Mouse (Mus musculus) large intestine, adult 2 months (tissue): ENCODE results near the gene Pitpnm1. TPM values are rescaled to one million over a fixed set of nuclear protein-coding genes. Genes with fewer than 3 reads are reported as not detected.
"Not testable (repeated sequence)": the region's sequence is repeated elsewhere in the genome, so short reads cannot be mapped to it uniquely, and the experiment has no call there.

ENCODE experiments used
- DNase-seq: peaks from one replicate; pipeline ENCODE4 v3.0.0-alpha.2; 2012; ENCODE audit warnings: low read depth, low spot score
- WGBS: fragments of 180-500 bp; shearing (Covaris S2); methylation state at CpG from one replicate; pipeline ENCODE4 v1.1.7; 2018; 5-methylcytosine and 5-hydroxymethylcytosine counted together
- polyA plus RNA-seq: library from polyadenylated mRNA; depleted of rRNA; stranded (reverse); fragments of >200 nt; gene quantifications from 2 replicates; pipeline ENCODE4 v1.2.3, GENCODE M21; 2012

Gene Pitpnm1
- polyA plus RNA-seq, 1 experiment, result 114 TPM

DNA sequence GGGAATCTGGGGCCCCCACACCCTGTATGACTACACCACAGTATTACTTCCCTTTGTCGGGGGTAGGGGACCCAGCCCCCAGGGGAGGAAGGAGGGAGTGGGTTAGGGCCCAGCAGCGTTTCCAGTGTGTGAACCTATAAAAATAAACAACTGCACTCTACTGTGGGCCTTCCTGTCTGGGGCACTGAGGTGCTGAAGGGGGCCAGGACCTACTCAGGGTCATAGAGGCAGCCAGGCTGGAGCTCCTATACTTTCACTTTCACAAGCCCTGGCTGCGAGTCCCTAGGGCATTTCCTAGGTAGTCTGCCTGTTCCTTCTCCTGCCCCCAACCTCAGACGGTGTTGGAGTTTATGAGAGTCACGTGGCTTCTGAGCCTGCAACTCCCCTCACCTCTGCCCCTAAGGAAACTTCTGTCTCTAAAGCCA lies 14.0 kb downstream of the Pitpnm1 start:
- WGBS, result 5% methylated on average over 5 of the region's 5 CpGs
- no peak for DNase-seq

DNA sequence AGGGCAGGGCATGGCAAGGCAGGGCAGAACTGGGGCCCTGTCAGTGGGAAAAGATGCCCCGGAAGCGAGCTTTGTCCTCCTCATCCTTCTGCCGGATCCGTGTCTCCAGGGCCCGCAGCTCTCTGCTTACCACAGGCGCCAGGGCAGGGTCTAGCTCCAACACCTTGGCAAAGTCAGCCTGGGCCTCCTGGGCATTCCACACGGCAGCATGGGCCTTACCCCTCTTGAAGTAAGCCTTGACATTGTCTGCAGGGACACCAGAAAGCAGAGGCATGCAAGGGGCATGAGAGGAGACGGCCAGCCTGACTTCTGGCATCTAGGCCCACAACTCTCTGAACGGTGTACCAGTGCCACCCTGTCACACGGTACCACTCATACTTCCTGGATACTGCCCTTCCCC lies 14.8 kb downstream of the Pitpnm1 start:
- DNase-seq, result no peak

DNA sequence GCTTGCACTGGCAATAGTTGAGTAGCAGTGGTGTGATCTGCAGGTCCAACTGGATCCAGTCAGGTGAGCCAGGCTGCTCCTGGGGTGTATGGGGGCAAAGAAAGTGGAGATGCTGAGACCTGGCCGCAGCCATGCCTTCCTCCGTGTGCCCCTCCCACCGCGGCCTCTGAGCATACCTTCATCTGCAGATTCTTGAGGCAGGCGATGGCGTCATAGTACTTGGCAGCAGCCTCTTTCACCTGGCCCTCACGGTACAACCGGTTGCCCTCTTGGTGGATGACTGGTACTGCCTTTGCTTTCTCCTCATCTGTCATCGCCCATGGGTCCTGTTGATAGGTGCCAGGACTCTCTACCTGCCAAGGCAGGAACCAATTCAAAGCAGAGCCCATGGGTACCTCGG lies 15.3 kb downstream of the Pitpnm1 start:
- DNase-seq, result no peak
- 94% methylated on average over 10 of the region's 10 CpGs for WGBS

More for the DNA sequence above, 14.8 kb downstream of the Pitpnm1 start:
- WGBS, result 55% methylated on average over 10 of the region's 10 CpGs

DNA sequence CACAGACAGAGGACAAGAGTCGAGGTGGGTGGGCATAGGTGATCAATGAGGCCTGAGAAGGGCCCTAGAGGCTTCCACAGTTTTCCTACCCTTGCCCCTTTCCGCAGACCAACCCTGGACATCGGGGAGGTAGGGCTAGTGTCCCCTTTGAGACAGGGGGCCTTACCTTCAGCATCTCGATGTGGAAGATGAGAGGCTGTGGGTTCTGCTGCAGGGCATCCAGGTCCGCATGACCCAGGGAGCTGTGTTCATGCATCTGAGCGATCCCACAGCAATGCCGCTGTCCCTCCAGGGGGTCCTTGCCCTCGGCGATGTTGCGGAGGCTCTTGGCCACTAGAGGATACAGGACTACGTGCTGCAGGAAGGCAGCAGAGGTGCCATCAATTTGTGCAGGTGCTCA lies 16.0 kb downstream of the Pitpnm1 start:
- DNase-seq, result no peak
- WGBS, result 86% methylated on average over 11 of the region's 11 CpGs

DNA sequence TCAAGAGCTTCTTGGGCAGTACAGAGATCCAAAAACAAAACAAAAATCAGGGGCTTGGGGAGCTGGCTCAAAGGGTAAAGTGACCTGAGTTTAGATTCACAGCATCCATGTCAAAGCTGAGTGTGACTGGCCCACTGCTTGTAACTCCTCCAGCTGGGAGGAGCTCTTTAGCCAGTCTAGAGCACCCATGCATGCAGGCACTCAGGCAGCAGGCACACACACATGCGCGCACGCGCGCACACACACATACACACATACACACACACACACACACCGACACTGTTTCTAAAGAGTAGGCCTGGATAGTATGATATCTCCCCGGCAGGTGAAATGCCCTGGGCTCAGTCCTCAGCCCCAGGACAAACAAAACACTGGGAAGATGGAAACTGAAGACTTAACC lies 17.2 kb downstream of the Pitpnm1 start:
- DNase-seq, result no peak
- 95% methylated on average over 7 of the region's 7 CpGs for WGBS

DNA sequence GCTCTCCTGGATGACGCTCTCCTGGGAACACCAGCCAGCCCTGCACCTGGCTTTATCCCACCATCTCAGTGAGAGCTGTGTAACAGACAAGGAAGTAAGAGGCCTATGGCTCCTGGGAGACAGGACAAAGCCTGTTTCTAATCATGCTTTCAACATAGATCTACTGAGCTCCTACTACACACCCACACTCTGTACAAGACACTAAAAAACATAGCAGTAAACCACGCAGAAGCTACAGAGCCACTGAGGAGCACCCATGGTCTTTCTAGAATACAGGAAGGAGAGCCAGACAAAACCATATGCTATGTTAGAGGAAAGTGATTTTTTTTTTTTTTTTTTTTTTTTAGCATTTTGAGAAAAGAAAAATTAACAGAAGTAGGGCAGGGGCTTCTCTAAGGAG lies 18.6 kb downstream of the Pitpnm1 start:
- WGBS, result 91% methylated on average over 2 of the region's 2 CpGs
- DNase-seq, result no peak

DNA sequence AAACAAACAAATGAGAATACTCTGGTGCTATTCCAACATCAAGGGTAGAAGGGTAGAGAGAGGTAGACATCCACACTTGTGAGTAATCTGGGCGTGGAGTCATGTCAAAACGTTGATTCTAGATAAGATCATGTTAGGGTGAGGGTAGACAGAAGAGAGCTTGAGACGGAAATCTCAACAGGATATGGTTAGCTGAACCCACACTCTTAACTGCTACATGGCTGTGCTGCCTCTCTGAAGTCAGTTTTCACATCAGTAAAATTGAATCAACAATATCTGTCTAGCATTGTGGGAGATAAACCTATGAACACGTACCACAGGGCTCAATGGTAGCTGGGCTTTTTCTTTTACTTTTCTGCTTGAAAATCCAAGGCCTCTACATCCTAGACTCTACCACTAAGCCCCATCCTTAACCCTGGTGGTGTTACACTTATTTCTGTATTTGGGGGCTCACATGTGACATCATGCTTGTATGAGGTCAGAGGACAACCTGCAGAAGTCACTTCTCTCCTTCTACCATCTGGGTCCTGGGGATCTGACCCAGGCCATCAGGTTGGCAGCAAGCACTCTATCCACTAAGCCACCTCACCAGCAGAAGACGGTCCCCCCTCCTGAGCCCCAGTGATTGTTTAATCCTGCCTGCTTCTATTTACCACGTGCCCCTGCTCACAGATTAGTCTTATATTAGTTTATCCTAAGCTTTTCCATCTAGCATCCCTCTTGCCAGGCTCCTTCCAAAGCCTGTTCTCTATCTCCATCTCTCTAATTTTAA lies 20.1 kb downstream of the Pitpnm1 start:
- DNase-seq, result no peak
- WGBS, result 76% methylated on average over 6 of the region's 6 CpGs

DNA sequence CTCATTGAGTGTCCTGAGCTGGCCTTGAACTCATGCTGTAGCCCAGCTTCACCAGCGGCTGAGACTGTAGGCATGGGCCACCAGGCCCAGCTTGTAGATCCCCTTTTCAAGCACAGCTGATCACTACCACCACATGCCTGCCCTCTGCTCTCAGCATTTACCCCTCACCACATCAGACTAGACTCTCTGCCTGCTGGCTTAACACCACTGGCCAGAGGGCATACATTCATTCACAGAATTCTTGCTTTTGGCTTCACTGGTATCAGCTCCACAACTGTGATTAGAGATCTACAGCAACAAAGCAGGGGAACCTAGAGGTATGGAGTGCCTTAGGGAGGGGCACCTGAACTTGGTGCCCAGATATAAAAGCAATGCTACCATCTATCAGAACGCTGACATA lies 20.7 kb downstream of the Pitpnm1 start:
- no peak for DNase-seq
- 90% methylated on average over 2 of the region's 2 CpGs for whole genome bisulfite sequencing

DNA sequence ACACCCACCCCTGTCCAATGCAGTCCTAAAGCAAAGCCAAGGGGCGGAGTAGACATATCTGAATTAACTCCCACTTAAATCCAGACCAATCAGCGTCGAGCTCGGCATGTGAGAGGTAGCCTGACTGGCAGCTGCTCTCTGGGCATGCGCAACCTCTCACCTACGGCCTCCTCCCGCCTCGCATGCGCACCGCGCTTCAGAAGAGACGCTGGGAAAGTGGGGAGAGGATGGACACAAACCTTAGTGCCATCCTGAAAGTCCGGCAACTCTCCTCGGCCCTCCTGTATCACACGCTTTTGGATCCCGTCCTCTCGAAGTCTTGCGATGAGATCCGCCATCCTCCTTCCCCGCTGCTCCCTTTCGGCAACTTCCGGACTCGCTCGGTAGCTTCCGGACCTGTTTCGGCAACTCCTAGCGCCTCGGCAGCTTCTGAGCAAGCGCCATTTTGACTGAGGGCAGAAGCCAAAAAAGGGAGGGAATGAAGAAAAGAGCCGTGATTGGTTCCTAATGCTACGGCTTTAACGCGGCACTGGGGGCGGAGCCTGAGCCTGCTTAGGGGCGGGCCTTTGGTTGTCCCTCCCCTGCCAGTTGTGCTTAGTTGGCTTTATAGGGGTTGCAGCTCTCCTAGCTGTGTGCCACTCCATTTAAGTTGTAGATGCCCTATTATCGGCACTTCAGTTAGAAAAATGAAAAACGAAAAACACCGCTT lies 21.5 kb downstream of the Pitpnm1 start:
- WGBS, result 2% methylated on average over 38 of the region's 38 CpGs
- peak; percentile 99 for DNase-seq

DNA sequence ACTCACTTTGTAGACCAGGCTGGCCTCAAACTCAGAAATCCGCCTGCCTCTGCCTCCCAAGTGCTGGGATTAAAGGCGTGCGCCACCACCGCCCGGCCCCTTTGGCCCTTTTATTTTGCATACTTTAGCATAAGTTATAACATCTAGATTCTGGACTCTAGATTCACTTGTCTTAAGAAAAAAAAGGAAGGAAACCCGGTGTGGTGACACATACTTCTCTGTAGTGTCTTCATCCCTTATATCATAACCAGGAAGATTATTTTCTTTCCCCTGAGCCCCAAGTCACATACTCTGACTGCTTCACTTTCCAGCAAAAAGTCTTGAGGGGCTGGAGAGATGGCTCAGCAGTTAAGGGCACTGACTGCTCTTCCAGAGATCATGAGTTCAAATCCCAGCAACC lies 22.1 kb downstream of the Pitpnm1 start:
- WGBS, result 42% methylated on average over 6 of the region's 6 CpGs
- not testable (repeated sequence) for DNase-seq

DNA sequence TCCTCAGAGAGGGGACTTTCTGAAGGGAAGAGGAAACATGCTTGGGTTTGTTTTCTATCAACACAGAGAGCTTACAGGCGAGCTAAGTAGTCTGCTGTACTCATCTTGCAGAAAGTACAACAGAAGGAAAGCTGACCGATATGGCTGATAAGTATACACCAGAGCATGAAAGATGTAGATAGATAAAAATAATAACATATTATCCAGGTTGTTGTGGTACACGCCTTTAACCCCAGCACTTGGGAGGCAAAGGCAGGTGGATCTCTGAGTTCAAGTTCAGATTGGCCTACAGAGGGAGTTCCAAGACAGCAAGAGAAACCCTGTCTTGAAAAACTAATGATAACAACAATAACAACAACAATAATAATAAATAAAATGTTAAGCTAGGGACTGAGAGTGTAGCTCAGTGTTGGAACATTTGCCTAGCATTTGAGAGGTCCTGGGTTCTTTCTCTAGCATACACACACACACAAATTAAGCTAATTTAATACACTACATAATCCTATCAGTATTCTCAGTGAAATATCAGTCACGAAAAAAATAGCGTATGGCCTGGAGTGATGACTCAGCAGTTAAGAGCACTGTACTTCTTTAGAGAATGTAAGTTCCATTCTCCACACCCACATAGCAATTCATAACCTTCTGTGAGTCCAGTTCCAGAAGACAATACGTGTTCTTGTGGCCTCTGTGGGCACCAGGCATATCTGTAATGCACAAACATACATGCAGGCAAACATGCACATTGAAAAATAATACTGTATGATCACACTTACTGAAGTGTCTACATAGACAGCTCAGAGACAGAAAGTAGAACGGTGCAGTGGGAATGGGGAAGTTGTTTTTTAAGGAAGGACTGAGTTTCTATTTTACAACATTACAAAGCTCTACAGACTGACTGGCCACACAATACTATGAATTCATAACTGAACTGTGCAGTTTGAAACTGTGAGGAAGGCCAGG lies 22.9 kb downstream of the Pitpnm1 start:
- WGBS, result 67% methylated on average over 7 of the region's 7 CpGs
- DNase-seq, result no peak

DNA sequence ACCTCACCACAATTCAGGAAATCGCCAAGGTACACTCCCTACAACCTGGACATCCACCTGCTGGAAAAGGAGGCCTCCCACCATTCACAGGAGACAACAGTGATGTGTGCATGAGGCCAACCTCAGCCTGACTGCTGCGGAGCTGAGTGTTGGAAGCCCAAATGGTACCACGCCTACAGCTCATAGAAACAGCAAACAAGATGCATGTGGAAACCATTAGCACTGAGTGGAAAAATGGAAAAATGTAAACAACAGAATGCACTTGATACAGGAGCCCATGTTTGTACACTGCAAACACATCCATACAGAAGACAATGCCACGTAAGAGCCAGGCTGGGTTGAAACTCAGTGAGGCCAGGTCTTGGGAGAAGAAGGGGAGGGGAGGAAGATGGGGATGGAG lies 24.6 kb downstream of the Pitpnm1 start:
- 44% methylated on average over 4 of the region's 4 CpGs for WGBS
- no peak for DNase-seq

DNA sequence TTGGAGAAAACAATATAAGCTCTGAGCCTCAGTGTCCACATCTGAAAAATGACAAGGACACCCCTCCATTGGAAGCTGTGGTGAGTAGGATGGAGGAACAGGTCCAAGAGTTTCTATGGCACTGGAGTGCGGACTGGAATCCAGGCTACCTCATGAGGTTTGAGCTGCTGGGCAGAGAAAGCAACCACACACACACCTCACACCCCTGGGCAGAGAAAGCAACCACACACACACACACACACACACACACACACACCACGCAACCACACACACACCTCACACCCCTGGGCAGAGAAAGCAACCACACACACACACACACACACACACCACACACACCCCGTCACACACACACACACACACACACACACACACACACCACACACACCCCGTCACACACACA lies 25.5 kb downstream of the Pitpnm1 start:
- not testable (repeated sequence) for DNase-seq
- WGBS, result 5% methylated on average over 4 of the region's 4 CpGs

DNA sequence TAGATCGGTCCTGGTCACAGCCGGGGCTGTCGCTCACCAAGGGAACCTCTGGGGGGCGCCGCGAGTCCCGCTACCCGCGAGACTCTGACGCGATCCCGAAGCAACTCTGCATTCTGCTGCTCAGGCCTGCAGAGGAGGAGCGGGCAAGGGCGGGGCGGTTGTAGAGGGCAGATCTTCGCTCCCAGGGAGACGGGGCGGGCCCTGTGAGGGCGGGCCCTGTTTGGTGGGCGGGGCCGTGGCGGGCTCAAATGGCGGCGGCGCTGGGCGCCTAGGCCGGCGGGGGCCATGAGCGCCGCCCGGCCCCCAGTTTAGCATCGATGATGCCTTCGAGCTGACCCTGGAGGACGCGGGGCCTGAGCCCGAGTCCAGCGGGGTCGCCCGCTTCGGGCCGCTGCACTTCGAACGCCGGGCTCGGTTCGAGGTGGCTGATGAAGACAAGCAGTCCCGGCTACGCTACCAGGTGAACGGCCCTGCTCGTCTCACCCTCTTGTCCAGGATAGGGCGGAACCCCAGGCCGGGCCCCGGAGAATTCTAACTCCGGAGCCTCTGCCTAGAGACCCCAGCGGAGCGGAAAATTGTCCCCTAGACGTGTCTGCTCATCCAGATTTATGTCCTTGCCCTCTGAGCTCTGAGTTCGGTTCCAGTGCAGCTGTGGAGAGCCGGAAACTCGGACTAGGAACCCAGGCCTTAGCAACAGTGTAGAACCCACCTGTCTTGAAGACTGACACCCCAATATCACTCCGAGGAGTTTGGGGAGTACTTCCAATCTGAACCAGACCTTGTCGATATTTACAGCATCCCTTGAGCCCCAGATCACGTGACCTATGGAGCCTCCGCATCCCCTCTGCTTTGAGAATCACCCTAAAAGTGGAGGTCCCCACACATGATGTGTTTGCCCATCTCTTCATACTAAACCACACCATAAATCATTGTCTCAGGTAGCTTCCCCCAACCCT lies 26.2 kb downstream of the Pitpnm1 start, which contains the start of gene Aip:
Aip (minus strand) TSS at position 118 of the 956 bp plus-strand sequence.
- under 1% methylated on average over 64 of the region's 64 CpGs for WGBS
- peak; percentile 93 for DNase-seq

DNA sequence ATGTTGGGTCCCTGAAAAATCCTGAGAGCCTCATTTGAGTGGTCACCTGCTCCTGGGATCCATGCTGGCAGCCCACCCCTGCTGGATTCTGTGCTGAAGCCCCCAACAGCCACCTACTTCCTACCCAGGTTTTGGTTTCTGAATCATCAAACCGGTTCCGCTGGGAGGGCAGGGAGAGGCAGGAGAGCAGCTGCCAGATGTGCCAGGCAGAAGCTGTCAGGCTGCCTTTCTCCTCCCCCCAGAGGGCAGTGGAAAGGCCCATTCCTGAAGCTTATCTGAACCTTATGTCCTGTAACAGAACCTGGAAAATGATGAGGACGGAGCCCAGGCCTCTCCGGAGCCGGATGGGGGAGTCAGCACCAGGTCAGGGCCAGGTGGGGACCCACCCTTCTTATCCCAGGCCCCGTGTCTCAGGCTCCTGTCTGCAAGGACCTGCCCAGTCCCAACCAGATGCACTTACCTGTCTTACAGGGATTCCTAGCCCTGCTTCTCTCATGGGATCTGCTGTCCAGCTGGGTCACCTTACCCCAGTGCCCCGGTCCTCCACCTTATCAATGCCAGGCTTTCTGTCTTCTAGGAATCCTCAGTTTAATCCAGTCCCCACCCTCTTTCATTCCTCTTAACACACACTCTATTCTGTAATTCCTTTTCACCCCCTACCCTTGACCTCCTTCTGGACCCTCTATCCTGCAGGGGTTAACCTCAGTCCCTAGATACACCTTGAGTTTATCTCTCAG lies 27.1 kb downstream of the Pitpnm1 start:
- WGBS, result 35% methylated on average over 7 of the region's 7 CpGs
- no peak for DNase-seq

DNA sequence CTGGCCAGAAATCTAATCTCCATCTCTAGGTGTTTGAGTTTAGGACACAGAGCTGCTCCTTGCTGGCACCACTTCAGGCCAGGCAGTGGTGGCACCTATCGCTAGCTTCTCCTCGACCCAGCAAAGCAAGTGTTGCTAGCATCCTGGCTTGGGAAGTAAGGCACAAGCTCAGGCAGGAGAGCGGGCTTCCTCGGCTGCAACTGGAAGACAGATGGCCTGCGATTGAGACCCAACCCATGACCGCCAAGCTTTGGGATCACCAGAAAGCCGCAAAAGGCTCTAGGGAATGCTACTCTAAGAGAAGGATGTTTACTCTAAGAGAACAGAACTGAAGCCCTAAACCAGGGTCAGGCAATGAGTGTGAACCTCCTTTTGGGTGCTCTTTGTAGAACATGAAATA lies 29.7 kb downstream of the Pitpnm1 start:
- no peak for DNase-seq
- WGBS, result 85% methylated on average over 7 of the region's 7 CpGs

DNA sequence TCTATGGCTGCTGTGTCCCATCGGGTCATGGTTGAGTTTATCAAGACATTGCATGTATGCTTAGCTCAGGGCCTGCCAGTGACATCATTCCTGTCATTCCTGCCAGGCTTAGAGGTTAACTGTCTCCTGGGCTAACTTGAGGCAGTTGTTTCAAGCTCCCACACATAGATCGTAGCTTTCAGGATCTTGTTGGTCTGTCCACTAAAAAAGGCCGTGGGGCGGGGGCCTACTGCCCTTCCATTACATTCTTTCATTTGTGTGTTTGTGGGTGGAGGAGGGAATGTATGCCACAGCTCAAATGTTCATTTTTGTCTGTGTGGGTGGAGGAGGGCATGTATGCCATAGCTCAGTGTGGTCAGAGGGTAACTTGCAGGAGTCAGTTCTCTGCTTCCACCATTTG lies 30.3 kb downstream of the Pitpnm1 start:
- DNase-seq, result no peak
- WGBS, result 81% methylated on average over 4 of the region's 4 CpGs

DNA sequence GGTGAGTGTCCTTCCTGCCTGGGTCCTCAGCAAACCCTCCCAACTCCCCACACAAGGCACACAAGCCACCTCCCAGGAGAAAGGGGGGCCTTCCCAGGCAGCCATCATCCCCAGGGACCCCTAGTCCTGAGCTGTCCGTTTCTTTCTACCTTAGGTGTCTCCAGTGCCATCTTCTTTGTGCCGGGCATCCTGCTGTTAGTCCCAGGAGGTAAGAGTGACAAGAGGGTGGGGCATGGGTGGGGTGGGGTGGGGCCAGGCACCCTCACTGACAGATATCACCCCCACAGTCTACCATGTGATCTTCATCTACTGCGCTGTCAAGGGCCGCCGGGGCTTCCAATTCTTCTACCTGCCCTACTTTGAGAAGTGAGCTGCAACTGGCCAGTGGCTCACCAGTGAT lies 31.3 kb downstream of the Pitpnm1 start:
- DNase-seq, result no peak
- 83% methylated on average over 5 of the region's 5 CpGs for WGBS
